Mouse (Mus musculus): Measurements from ENCODE around the gene Elp4. TPM values are rescaled to one million over a fixed set of nuclear protein-coding genes. Genes with fewer than 3 reads are reported as not detected.

The Elp4 gene
- polyA plus RNA-seq, 1 experiment from 2014 or later, result 13.4 TPM

- Histone ChIP-seq H3K27me3 (ENCODE audit: control insufficient read depth, insufficient read depth, low read depth, low read length) (peaks cover 72% of the 10 kb centered on the region), H3K4me3 (ENCODE audit: low read depth, low read length) (no peak overlapping the region), H3K27ac (ENCODE audit: low read length) (no peak overlapping the region), H3K9ac (ENCODE audit: low read depth, low read length) (no peak overlapping the region), H3K36me3 (ENCODE audit: control insufficient read depth, insufficient read depth) (no peaks in the 10 kb centered on the region), H3K4me1 (ENCODE audit: control insufficient read depth, low read depth, low read length) (peaks cover 2% of the 10 kb centered on the region), H3K9me3 (replicated peaks; ENCODE audit: control insufficient read depth, low read length) (no peaks in the 10 kb centered on the region), H3K4me2 (ENCODE audit: low read depth, low read length) (no peak overlapping the region)
- 8% methylated on average over 10 of the region's 10 CpGs for WGBS (ENCODE audit: insufficient replicate concordance)
- no peak for ATAC-seq (ENCODE audit: low read depth)
Observed at GRCm38 (mm10) chr2:105691296-105691695, 213.1 kb downstream of the Elp4 start.

- peaks cover 85% of the 10 kb centered on the region for H3K27me3 ChIP-seq (ENCODE audit: control insufficient read depth, insufficient read depth, low read depth, low read length)
Observed at GRCm38 (mm10) chr2:105689771-105690639, 214.4 kb downstream of the Elp4 start.

DNA sequence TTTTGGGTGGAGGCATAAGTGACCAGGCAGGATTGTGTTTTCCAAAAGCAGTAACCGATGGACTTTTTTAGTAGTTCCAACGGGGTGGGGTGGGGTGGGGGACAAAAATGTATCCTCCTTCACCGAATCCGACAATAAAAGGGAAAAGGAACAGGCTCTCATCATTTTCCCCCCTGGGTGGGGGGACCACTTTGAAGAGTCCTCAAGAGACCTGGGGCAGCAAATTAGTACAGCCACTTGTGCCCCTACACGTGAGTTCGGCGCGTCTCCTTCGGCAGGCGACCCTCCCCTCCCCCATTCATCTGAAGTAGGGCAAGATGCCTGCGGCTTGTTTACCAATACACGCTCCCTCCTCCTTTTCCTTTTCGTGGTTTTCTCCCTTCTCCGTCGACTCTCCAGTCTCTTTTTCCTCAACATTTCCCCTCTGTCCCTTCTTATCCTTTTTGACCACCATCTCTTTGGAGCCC, 215.0 kb downstream of the Elp4 start:
- under 1% methylated on average over 15 of the region's 15 CpGs for WGBS (ENCODE audit: insufficient replicate concordance)
- no peak overlapping the region for H3K9ac ChIP-seq (ENCODE audit: low read depth, low read length)

More at GRCm38 (mm10) chr2:105689771-105690639, 214.4 kb downstream of the Elp4 start:
- Histone ChIP-seq H3K36me3 (ENCODE audit: control insufficient read depth, insufficient read depth) (no peaks in the 10 kb centered on the region), H3K9me3 (replicated peaks; ENCODE audit: control insufficient read depth, low read length) (no peaks in the 10 kb centered on the region), H3K9ac (ENCODE audit: low read depth, low read length) (no peak overlapping the region), H3K4me2 (ENCODE audit: low read depth, low read length) (no peak overlapping the region), H3K4me3 (ENCODE audit: low read depth, low read length) (no peak overlapping the region), H3K27ac (ENCODE audit: low read length) (no peak overlapping the region), H3K4me1 (ENCODE audit: control insufficient read depth, low read depth, low read length) (peaks cover 2% of the 10 kb centered on the region)
- ATAC-seq (ENCODE audit: low read depth), result no peak
- WGBS (ENCODE audit: insufficient replicate concordance), result 3% methylated on average over 28 of the region's 28 CpGs

DNA sequence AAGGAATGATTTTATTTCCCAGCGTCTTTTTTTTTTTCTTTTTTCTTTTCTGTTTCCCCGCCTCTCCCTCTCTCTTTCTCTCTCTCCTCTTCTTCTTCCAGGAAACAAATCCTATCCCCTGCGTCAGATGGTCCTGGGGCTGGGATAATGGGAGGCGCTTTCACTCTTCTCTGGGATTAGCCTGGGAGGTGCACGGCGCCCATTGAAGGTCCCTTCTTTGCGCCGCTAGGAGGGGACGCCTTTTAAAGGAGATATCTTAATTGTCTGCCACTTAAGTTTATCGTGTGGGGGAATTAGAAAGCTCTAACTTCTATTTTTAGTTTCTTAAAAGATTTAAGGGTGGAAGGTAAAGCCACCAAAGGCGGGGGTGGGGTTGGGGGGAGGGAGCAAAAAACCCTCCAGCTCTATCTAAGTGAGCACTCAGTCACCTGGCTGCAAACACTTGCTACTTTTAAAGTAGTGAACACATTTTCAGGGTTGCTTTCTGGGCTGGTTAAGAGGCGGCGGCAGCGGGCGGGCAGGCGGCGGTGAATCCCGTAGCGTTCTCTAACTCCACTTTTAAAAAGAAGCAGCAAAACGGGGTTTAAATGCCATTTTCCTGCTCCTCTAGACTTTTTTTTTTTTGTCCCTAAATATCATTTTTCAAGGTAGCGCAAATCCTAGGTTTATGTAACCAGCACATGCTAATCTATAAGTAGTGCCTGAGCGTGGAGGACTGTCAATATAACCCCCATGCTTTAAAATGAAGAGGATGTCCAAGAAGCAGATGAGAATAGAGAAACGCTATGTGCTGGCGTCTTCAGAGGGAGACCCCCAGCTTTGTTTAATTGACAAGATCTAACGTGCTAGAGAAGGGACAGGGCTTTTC, 215.7 kb downstream of the Elp4 start:
- no peaks in the 10 kb centered on the region for H3K36me3 ChIP-seq (ENCODE audit: control insufficient read depth, insufficient read depth)
- 2% methylated on average over 25 of the region's 25 CpGs for WGBS (ENCODE audit: insufficient replicate concordance)
- peaks cover 2% of the 10 kb centered on the region for H3K4me1 ChIP-seq (ENCODE audit: control insufficient read depth, low read depth, low read length)
- peaks cover 94% of the 10 kb centered on the region for H3K27me3 ChIP-seq (ENCODE audit: control insufficient read depth, insufficient read depth, low read depth, low read length)
- ATAC-seq (ENCODE audit: low read depth), result no peak
- H3K4me3 ChIP-seq (ENCODE audit: low read depth, low read length), result no peak overlapping the region
- H3K4me2 ChIP-seq (ENCODE audit: low read depth, low read length), result peak overlapping the region; percentile 16
- H3K9me3 ChIP-seq (replicated peaks; ENCODE audit: control insufficient read depth, low read length), result no peaks in the 10 kb centered on the region
- no peak overlapping the region for H3K9ac ChIP-seq (ENCODE audit: low read depth, low read length)
- no peak overlapping the region for H3K27ac ChIP-seq (ENCODE audit: low read length)

More for the DNA sequence above, 215.0 kb downstream of the Elp4 start:
- Histone ChIP-seq H3K4me3 (ENCODE audit: low read depth, low read length) (no peak overlapping the region), H3K27me3 (ENCODE audit: control insufficient read depth, insufficient read depth, low read depth, low read length) (peaks cover 89% of the 10 kb centered on the region), H3K4me1 (ENCODE audit: control insufficient read depth, low read depth, low read length) (peaks cover 2% of the 10 kb centered on the region), H3K27ac (ENCODE audit: low read length) (no peak overlapping the region), H3K4me2 (ENCODE audit: low read depth, low read length) (no peak overlapping the region), H3K9me3 (replicated peaks; ENCODE audit: control insufficient read depth, low read length) (no peaks in the 10 kb centered on the region), H3K36me3 (ENCODE audit: control insufficient read depth, insufficient read depth) (no peaks in the 10 kb centered on the region)
- no peak for ATAC-seq (ENCODE audit: low read depth)

DNA sequence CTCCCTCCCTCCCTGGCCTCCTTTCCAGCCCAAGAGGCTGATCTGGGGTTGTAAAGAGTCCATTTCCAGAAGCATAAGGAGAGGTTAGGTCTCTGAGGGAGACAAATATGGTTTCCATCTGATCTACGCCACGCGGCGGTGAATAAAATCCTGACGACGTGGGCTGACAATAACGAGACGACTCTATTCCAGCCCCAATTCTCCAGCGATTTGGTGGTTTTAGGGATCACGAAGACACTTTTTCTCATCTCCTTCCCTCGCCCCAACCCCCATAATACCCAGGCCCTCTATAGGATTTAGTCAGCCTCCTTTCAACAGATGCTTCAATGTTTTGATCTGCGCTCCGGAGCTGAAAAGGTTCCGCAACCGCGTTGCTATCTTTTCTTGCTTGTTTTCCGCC, 216.4 kb downstream of the Elp4 start:
- H3K9ac ChIP-seq (ENCODE audit: low read depth, low read length), result no peak overlapping the region
- H3K4me2 ChIP-seq (ENCODE audit: low read depth, low read length), result peak overlapping the region; percentile 16
- peak overlapping the region; percentile 8; the same call in 1 of the 2 replicates for H3K4me3 ChIP-seq (ENCODE audit: low read depth, low read length)
- peaks cover 95% of the 10 kb centered on the region for H3K27me3 ChIP-seq (ENCODE audit: control insufficient read depth, insufficient read depth, low read depth, low read length)
- WGBS (ENCODE audit: insufficient replicate concordance), result 3% methylated on average over 17 of the region's 17 CpGs
- H3K27ac ChIP-seq (ENCODE audit: low read length), result no peak overlapping the region
- H3K9me3 ChIP-seq (replicated peaks; ENCODE audit: control insufficient read depth, low read length), result no peaks in the 10 kb centered on the region
- peaks cover 2% of the 10 kb centered on the region for H3K4me1 ChIP-seq (ENCODE audit: control insufficient read depth, low read depth, low read length)
- ATAC-seq (ENCODE audit: low read depth), result no peak
- H3K36me3 ChIP-seq (ENCODE audit: control insufficient read depth, insufficient read depth), result no peaks in the 10 kb centered on the region

DNA sequence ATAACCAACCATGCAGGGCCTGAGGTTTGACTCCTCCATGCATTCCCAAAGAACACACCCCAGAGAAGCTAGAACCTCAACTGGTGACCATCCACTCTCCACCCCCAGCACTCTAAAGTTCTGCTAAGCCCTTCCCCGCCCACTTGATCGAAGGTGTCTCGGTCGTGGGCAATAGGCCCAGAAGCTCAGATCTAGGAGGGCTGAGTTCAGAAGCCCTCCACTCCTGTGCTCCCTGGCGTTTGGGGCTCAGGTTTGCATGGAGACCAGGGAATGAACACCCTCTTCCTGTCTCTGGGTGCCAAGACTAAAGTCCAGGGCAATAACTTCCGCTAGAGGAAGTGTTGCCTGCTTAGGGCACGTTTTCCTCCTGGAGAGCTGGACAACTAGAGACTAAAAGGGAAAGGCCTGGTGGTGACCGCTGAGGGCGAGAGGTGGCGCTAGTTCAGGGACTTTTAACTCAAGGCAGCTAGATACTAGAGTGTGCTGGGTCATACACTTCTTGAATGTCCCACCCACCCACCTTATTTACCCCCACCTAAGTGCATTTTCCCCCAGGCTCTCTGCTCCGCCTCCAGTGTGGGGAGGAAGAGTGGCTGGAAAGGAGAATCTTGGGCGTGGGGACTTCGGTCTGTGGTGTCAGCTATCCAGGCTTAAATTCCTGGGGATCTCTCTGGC, 216.9 kb downstream of the Elp4 start:
- no peak overlapping the region for H3K27ac ChIP-seq (ENCODE audit: low read length)
- H3K4me2 ChIP-seq (ENCODE audit: low read depth, low read length), result peak overlapping the region; percentile 16; the same call in 1 of the 2 replicates
- H3K27me3 ChIP-seq (ENCODE audit: control insufficient read depth, insufficient read depth, low read depth, low read length), result peaks cover 96% of the 10 kb centered on the region
- H3K9ac ChIP-seq (ENCODE audit: low read depth, low read length), result no peak overlapping the region
- no peak for ATAC-seq (ENCODE audit: low read depth)
- 2% methylated on average over 13 of the region's 13 CpGs for whole genome bisulfite sequencing (ENCODE audit: insufficient replicate concordance)
- H3K36me3 ChIP-seq (ENCODE audit: control insufficient read depth, insufficient read depth), result no peaks in the 10 kb centered on the region
- peaks cover 2% of the 10 kb centered on the region for H3K4me1 ChIP-seq (ENCODE audit: control insufficient read depth, low read depth, low read length)
- 0 out of 2 replicates have a peak overlapping the region, but pooled peaks have one; percentile 8 for H3K4me3 ChIP-seq (ENCODE audit: low read depth, low read length)
- H3K9me3 ChIP-seq (replicated peaks; ENCODE audit: control insufficient read depth, low read length), result no peaks in the 10 kb centered on the region

- no peaks in the 10 kb centered on the region for H3K36me3 ChIP-seq (ENCODE audit: control insufficient read depth, insufficient read depth)
- H3K9ac ChIP-seq (ENCODE audit: low read depth, low read length), result no peak overlapping the region
- no peaks in the 10 kb centered on the region for H3K9me3 ChIP-seq (replicated peaks; ENCODE audit: control insufficient read depth, low read length)
- H3K4me1 ChIP-seq (ENCODE audit: control insufficient read depth, low read depth, low read length), result peaks cover 2% of the 10 kb centered on the region
- no peak overlapping the region for H3K4me3 ChIP-seq (ENCODE audit: low read depth, low read length)
- WGBS (ENCODE audit: insufficient replicate concordance), result 2% methylated on average over 36 of the region's 36 CpGs
- no peak for ATAC-seq (ENCODE audit: low read depth)
- no peak overlapping the region for H3K27ac ChIP-seq (ENCODE audit: low read length)
- peaks cover 96% of the 10 kb centered on the region for H3K27me3 ChIP-seq (ENCODE audit: control insufficient read depth, insufficient read depth, low read depth, low read length)
- no peak overlapping the region for H3K4me2 ChIP-seq (ENCODE audit: low read depth, low read length)
Observed at GRCm38 (mm10) chr2:105686363-105687316, 217.7 kb downstream of the Elp4 start.

- Histone ChIP-seq H3K9me3 (replicated peaks; ENCODE audit: control insufficient read depth, low read length) (no peaks in the 10 kb centered on the region), H3K9ac (ENCODE audit: low read depth, low read length) (no peak overlapping the region), H3K4me3 (ENCODE audit: low read depth, low read length) (no peak overlapping the region), H3K27me3 (ENCODE audit: control insufficient read depth, insufficient read depth, low read depth, low read length) (peaks cover 96% of the 10 kb centered on the region), H3K4me2 (ENCODE audit: low read depth, low read length) (no peak overlapping the region), H3K36me3 (ENCODE audit: control insufficient read depth, insufficient read depth) (no peaks in the 10 kb centered on the region), H3K27ac (ENCODE audit: low read length) (no peak overlapping the region), H3K4me1 (ENCODE audit: control insufficient read depth, low read depth, low read length) (peaks cover 2% of the 10 kb centered on the region)
- WGBS (ENCODE audit: insufficient replicate concordance), result 6% methylated on average over 11 of the region's 11 CpGs
- no peak for ATAC-seq (ENCODE audit: low read depth)
Observed at GRCm38 (mm10) chr2:105685651-105686050, 218.7 kb downstream of the Elp4 start.

Data from liver, embryonic 16.5 days (tissue).